Mouse (Mus musculus) gastrocnemius, postnatal 25 days (tissue): ENCODE measurements around the gene Col4a1. TPM values are rescaled to one million over a fixed set of nuclear protein-coding genes. Genes with fewer than 3 reads are reported as not detected.

Source experiments
- DNase-seq: peaks from one replicate; pipeline ENCODE4 v3.0.0; 2022
- long read RNA-seq, 2 experiments: library from polyadenylated mRNA; stranded (forward); transcript quantifications; one replicate each; pipeline ENCODE4 v2.0.0; 2021
- total RNA-seq, 2 experiments: library from RNA; stranded (reverse); gene quantifications; 1 replicate in 1 of 2; 2 replicates in 1 of 2; pipeline ENCODE4 v1.2.3; 2021

The Col4a1 gene
- 100 to 1,000 TPM; 206 to 284 TPM for total RNA-seq
- long read RNA-seq, experiment 1, full-length matches to known transcripts: 4 of 65 reads
- long read RNA-seq, experiment 1, partial matches to known transcripts: 37 of 65 reads
- long read RNA-seq, experiment 1, other reads (novel, unspliced or antisense): 24 of 65 reads
- long read RNA-seq, experiment 2, full-length matches to known transcripts: 34 of 113 reads
- long read RNA-seq, experiment 2, partial matches to known transcripts: 59 of 113 reads
- long read RNA-seq, experiment 2, other reads (novel, unspliced or antisense): 20 of 113 reads

DNA sequence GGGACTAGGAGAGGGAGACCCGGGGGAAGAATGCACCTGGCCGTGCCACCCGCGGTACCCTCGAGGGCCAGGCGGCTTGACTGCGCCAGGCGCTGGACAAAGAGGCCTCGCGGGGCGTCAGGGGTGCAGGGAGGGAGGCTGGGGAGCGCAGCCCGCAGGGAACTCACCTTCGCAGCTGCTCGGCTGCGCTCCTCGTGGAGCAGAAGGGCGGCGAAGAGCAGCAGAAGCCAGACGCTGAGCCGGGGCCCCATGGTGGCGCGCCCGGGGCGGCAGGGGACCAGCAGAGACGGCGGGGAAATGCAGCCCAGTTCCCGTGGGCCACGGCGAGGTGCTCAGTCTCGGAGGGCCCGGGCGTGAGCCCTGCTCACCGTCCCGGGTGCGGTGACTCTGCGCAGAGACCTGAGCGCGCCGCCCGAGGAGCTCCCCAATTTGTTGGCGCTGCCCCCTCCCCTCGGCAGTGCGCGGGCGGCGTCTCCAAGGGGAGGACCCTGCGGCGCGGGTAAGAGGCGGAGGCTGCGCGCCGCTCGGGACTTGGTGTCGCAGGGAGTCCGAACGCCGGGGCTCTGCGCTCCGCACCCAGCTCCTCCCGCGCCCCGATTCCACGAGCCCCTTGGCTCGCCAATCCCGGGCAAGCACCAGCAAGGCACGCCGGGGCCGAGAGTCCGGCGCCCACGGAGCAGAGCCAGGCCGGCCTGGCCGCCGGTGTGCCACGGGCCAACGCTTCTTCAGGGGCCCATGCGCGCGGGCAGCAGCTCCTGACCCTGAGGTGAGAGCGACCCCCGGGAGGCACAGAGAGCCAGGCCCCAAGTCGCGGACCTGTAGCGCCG, at the start of gene Col4a1, which contains the start of gene Col4a2:
TSS of gene Col4a1 (minus strand) at position 478 of the 827 bp plus-strand sequence.
TSS of gene Col4a2 (plus strand) at position 457 of the 827 bp plus-strand sequence.
- DNase-seq: peak; percentile 80

DNA sequence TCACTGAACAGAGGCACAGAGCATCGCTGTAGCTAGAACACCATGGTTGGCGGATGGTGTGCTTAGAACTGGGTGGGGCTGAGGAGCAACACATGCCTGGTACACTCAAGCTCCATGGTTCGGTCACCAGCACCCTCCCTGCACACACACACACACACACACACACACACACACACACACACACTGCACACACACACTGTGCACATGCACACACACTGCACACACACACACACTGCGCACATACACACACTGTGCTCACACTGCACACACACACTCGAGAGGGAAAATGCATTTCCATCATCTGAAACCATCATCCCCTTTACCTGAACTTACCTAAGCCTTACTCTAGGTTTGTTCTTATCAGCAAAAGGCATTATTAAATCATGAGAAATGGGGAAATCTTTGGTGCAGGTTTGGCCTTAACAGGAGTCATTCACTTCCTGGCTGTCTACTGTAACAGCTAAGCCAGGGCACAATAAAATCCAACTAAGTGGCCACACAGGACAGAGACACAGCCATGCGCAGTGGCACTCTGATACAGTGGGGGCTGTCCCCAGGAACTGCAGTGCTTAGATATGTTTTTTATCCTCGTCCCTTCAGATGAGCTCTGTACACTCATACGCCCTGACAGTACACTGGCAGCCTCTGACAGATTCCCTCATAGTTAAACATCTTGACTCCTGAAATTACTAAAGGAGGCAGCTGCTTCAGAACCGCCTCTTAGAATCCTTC, 49.1 kb upstream of the Col4a1 start:
- no peak for DNase-seq

DNA sequence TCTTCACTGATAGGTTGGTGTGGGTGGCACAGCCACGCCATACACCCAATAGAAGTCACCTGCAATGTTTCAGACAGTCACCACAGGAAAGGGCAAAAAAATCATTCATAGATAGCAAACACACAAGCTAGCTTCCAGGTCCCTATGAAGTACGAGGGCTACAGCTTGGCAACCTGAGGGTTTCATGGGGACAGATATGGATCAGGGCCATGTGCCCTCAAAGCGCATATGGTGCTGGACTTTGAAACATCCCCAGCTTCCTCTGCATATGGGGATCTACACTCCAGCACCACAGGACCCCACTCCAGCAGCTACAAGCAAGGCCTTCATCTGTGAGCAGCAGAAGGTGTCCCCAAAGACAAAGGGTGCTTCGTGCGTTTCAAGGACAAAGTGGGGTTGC, 47.2 kb upstream of the Col4a1 start:
- DNase-seq: no peak

DNA sequence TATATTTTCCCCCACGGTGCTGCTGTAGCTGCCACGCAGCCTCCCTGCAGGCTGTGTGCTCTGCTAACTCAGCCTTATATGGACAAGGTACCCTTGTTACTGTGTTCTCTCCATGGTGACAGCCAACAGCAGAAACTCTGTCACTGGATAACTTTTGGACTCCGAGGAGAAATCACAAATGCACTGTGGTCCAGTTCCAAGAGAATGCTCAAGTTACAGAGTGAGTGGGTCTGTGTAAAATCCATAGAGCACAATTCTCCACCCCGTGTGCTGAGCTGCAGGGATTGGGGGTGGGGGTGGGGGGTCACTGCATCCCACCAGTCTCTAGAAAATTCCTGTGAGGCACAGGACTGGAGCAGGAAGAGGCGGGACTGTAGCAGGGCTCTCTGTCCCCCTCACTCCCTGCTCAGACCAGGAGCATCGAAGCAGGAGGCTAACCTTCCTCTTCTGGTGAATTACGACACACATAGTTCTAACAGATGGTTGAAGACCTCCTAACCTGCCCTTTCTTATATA, 45.4 kb upstream of the Col4a1 start:
- DNase-seq: no peak

DNA sequence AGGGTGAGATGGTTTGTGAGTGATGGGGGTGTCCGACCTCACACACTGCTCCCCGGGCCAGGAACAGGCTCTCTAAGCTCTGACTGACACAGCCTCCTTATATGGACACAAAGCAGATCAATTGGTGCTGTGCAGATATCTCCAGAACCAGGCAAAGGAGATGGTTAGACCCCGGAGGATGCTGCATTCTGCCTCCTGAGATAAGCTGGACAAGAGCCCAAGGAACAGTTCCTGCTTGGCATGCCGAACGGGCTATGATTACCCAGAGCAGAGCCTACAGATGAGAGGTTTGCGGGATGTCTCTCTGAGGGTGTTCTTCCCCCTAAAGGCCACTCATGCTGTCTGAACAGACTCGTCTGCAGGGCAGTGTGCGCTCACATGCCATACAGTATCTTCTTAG, 44.1 kb upstream of the Col4a1 start:
- DNase-seq: no peak

DNA sequence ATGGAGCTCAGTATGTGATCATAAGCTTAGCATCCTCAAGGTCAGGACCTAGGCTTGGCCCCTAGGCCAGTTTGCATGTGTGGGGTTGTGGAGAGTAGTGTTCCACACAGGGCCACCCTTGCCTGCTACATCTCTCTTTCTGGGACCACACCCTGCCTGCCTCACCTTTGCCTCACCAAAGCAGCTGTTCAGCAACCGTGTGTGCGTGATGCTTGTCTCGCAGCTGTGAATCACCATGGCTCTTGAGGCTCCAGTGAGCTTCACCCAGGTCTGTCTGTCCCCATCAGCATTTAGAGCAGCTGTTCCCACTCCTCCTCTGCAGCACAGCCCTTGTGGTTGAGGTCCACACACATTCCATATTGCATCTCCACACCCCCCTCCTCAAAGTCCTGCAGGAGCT, 43.3 kb upstream of the Col4a1 start:
- DNase-seq: no peak

DNA sequence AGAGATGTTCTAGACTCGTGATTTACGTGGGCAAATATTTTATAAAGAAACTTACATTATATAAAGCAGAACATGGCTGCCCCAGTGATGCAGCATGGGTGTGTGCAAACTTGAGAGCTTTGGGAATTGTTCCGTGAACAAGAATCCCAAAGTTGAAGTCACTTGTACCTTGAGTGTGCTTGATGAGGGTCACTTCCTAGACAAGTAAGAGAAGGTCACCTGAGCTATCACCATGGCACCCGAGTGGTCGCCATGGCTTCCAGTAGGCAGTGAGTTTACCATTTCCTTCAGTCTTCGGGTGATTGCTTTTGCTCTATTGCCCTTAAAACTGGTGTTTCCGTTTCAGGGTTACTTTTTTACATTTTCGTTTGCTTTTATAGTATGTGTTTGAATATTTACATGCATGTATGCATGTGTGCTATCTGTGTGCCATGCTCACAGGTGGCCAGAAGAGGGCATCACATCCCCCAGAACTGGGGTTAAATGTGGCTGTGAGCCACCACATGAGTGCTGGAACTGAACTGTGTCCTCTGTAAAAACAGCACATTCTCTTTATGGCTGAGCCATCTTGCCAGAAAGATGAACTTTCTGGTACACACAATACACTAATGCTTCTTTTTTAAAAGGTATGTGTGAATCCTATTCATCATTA, 42.3 kb upstream of the Col4a1 start:
- no peak for DNase-seq

DNA sequence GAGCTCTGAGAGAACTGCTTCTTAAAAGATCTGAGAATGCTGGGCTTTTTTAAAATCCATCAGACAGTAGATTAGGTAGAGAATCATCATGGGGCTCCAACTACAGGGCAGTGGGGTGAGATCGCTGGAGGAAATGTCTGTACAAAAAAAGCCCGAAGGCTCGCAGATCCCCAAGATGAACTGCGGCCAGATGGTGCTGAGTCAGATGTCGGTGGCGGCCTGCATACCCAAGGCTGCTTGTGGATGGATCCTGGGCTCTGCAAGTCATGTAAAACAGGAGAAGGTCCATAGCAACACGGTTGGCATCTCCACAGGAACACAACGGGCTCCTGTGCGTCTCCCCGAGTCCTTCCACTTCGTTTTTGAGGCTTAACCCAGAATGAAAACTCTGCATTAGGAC, 39.9 kb upstream of the Col4a1 start:
- no peak for DNase-seq

DNA sequence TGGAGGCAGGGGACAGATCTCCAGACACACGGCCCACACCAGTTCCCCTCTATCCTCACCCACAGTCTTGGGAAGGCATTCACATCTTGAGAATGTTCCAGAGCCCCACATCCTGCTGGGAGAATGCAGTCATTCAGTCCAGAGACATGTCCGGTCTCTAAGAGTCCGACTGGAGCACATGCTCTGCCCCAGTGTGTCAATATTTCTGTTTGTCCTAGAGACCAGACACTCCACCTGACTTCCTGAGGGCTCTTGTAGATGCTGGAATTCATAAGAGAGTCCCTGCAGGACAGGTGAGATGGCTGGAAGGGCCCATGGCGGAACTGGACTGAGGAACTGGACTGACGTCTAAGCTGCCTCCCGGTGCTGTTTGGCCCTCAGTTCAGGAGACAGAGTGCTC, 38.7 kb upstream of the Col4a1 start:
- DNase-seq: no peak

DNA sequence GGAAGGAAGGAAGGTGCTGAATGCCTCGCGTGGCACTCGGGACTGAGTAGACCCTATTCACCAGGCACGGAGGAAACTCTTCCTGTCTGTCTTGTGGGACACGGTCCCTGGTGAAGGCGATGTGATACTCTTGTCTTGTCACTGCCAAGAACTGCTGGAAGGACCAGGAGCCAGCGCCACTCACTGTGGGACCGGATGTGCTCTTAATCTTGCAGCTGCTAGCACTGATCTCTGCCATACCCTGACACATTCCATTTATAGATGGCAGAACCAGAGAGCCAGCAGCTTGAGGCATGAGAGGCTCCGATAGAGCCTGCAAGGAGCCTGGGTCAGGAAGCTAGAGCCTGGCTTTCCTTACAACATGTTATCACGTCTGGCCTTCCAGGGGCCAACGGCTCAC, 36.0 kb upstream of the Col4a1 start:
- peak; percentile 82 for DNase-seq

DNA sequence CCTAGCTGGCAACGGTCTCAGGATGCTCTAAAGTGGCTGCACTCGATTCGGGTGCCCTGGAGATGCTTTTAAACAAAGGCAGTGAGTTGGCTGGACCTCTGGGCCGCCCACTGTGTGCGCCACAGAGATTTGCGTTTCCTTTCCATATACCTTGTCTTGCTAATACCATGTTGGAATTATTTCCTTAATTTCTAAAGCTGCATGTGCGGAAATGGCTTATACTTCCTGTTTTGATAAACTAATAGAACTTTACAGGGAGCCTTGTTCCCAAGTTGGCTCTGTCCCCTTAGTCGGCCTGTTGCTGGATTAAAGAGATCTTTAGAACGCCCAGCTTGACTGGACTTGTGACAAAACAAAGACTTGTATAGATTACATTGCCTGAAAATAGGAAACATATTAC, 35.1 kb upstream of the Col4a1 start:
- DNase-seq: no peak

DNA sequence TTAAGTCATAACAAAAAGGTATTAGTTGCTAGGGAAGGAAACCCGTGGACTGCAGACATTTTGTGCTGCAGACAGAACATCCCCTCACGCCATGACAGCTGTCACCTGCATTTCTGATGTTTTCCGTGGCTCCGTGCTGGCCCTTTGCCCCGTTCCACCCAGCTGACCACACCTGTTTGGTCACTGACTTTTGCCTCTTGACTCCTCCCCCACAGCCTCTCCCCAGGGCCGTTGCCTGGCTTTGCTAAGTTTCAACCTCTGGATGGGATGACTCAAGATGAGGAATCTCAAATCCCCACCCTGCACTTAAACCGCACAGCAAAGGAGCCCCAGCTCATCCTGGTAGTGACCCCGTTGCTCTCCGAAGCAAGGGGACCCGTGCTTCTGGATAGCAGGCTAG, 33.6 kb upstream of the Col4a1 start:
- no peak for DNase-seq

DNA sequence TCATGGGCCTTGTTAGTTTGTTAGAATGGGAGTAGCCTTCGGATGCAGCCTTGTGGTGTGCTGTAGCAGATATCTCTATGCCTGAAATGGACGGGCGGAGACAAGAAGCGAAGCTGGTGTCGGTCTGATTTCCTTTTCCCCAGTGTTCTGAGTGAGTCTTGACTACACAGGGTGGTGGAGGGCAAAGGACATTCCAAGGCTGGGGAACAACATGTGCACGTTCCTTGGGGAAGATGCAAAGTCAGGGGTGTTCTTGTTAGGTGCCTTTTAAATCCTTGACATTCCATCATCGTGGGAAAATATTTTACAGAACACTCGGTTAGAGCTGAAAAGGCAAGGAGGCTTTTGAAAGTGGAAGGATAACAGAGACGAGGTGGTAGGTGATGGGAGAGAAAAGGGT, 31.8 kb upstream of the Col4a1 start:
- no peak for DNase-seq

DNA sequence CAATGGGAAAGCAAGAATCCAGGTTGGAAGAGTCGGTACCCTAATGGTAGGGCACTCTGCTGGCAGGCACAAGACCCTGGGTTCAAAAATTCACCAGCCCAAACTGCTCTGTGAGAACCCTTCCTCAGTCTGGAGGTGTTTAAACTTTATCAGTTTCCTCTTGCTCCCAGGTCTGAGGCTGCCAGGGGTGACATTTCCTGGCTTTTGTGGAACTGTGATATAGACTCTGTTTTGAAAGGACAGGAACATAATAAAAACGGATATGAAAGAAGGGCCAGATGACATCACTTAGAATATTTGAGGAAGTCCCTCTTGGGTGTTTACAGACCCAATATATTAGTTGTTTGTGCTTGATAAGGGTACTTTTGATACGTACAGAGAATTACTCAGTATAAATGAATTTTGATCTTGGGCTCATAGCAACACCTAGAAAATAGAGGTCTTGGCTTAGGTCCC, 28.5 kb upstream of the Col4a1 start:
- no peak for DNase-seq

DNA sequence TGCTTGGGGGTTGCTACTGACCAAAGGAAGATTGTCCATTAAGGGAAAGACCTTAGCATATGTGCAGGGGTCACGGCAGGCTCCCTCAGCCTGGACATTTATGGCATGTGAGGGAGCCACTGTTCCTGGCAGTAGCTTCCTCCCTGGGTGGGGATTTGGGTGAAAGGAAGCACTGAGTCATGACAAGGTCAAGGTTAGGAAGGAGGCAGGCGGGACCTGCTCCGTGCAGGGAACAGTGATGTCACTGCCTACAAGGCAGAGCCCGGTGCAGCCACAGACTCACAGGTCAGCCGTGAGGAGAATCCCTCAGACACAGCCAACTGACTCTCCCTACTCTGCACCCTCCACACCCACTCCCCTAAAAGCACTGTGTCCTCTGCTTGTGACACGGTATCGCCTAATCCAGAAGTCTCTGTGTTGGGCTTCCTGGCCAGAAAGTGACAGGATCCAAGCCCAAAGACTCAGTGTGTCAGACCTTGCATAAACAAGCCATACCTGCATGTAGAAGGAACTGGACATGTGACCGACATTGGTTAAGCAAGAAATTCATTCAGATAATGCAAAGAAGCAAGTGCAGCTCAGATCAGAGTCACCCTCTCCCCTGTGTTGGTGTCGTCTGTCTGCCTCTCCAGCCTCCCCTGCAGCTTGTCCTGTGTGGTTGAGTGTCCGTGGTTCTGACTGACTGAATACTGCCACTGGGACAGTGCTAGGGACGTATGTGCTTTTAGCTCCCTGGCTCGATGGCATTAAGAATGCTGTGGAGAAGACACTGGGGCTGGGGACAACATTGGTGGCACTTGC, 27.9 kb upstream of the Col4a1 start:
- DNase-seq: peak; percentile 49

DNA sequence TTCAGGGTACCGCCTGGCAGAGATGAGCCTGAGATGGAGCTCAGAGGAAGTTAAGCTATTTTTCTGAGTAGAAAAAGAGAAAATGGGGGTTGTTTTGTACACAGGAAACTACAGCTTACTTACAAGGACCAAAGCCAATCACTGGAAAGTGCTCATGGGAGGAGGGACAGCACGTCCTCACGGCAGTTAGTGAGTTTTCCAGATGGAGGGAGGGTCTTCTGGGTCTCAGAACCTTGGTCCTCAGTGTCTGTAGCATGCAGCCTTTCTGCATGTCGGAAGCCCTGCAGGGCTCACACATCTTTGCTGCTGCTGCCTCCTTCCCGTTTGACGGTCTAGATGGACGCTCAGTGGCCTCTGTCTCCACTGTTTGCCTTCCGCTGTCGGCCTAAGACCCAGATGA, 25.9 kb upstream of the Col4a1 start:
- DNase-seq: no peak

DNA sequence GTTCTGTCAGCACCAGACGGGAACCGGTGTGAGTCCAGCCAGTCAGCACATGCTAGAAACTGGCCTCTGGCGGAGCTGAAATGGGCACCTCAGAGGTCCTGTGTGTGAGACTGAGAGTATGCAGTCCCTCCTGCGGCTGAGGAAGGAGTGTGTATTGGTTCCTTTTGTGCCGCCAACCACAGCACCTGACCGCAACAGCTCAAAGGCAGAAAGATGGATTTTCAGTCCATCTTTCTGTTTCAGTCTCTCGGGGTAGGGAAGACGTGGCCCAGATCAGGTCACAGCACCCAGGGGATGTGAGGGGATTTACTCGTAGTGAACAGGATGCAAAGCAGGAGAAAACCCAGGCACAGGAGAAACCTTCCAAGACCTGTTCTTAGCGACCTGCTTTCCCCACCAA, 25.0 kb upstream of the Col4a1 start:
- no peak for DNase-seq

DNA sequence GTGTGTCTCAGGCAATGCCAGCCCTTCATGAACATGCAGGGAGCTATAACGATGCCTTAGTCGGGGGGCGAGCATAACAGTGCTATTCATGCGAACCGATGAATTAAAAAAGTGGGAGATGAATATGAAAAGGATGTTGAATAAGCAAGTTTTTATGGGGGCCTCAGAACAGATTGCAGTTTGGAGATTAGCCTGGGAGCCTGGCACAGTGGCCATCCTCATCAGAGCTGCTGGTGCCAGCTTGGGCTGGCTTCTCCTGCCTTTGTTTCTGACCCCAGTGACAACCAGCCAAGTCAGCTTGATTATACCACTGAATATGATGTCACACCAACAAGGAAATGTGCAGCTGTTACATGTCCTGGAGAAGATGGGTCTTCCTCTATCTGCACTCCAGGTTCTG, 23.7 kb upstream of the Col4a1 start:
- no peak for DNase-seq

DNA sequence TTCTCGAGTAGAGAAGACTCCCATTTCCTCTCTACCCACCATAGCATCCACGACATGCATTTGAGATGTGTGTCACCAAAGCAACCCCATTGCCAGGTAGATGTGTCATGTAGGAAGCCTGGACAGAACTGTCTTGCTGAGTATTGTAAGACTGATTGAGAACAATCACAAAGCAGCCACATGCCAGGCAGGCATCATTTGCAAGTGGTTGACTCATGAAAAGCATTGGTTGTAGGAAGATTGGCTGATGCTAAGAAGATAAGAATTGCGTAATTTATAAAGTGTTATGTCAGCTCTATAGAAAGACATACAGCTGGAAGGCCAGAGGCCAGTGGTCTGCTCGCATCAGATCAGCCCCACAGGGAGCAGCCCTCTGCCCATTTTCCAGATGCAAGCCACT, 22.6 kb upstream of the Col4a1 start:
- no peak for DNase-seq

DNA sequence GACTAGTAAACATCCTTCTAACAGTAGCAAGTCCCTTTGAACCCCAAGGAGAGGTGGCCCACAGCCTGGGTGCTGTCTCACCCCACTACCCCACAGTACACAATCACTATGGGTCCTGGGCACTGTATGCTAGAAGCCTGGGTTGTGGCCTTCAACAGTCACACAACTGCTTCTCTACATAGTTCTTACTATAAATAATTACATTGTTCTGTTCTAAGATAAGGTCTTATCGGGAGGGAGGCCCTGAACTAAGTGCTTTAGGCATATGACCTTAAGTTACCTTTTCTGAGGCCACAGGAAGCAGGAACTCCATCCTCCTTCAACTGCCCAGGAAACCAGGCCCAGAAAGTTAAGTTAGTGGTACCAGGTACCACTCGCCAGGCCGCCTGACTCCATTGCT, 21.9 kb upstream of the Col4a1 start:
- DNase-seq: no peak

DNA sequence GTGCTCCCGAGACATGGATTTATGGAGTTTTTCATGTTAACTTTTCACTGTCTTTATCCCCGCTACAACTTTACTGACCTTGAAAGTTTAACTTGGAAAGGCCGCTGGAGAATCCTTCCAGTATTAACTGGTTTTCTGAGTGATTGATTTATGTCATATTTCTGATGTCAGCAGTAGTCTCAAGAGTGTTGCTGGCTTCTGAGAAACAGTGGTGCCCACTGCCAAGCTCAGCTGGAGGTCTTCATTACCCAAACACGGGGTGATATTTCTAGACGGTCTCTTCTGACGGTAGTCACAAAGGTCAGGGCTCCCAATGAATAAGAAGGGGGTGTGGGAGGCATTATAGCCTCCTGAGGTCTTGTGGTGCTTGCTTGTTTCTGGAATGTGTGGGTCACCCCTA, 21.1 kb upstream of the Col4a1 start:
- no peak for DNase-seq
